Mouse (Mus musculus) lung, postnatal 0 days (tissue): ENCODE data around the gene Ccr7. TPM values are rescaled to one million over a fixed set of nuclear protein-coding genes. Genes with fewer than 3 reads are reported as not detected.

Experiments
- ATAC-seq: fragments of 200-750 bp; cut with Nextera tagmentation; 2 replicates; pipeline ENCODE4 v1.8.0; 2017; ENCODE audit warnings: moderate library complexity
- DNase-seq: peaks from one replicate; pipeline ENCODE4 v3.0.0-alpha.2; 2016; ENCODE audit warnings: low spot score
- H3K27ac ChIP-seq: fragments of 300-500 bp; sonication (generic); 2 replicates; pipeline ENCODE4 v1.5.1; 2014; ENCODE audit warnings: antibody characterized with exemption, mild to moderate bottlenecking, low read length, mixed read lengths
- H3K27me3 ChIP-seq: fragments of 300-500 bp; sonication (generic); replicated peaks from 2 replicates; pipeline ENCODE4 v1.6.1; 2014; ENCODE audit warnings: low read length, mixed read lengths; ENCODE audit not compliant: insufficient read depth
- H3K36me3 ChIP-seq: fragments of 300-500 bp; sonication (generic); 2 replicates; pipeline ENCODE4 v1.6.1; 2014; ENCODE audit warnings: low read length, mixed read lengths; ENCODE audit not compliant: insufficient read depth
- H3K4me1 ChIP-seq: fragments of 300-500 bp; sonication (generic); 2 replicates; pipeline ENCODE4 v1.6.1; 2014; ENCODE audit warnings: antibody characterized with exemption, low read depth, low read length, mixed read lengths; ENCODE audit not compliant: insufficient read depth
- H3K4me2 ChIP-seq: fragments of 300-500 bp; sonication (generic); replicated peaks from 2 replicates; pipeline ENCODE4 v1.6.1; 2014; ENCODE audit warnings: low read depth, mild to moderate bottlenecking, low read length, moderate library complexity, mixed read lengths
- H3K4me3 ChIP-seq: fragments of 300-500 bp; sonication (generic); 2 replicates; pipeline ENCODE4 v1.5.1; 2014; ENCODE audit warnings: low read depth, low read length
- H3K9ac ChIP-seq: fragments of 300-500 bp; sonication (generic); replicated peaks from 2 replicates; pipeline ENCODE4 v1.6.1; 2014; ENCODE audit warnings: low read depth, mild to moderate bottlenecking
- H3K9me3 ChIP-seq: fragments of 300-500 bp; sonication (generic); 2 replicates; pipeline ENCODE4 v1.6.1; 2016; ENCODE audit warnings: low read length, mixed read lengths
- CTCF ChIP-seq: IDR thresholded peaks from 2 replicates; pipeline ENCODE4 v1.5.1; 2016; ENCODE audit warnings: antibody characterized with exemption, mild to moderate bottlenecking
- EP300 ChIP-seq: IDR thresholded peaks from 2 replicates; pipeline ENCODE4 v1.6.1; 2016; ENCODE audit warnings: antibody characterized with exemption, mild to moderate bottlenecking, control low read depth
- WGBS: fragments of 180-500 bp; shearing (Covaris S2); extraction: QIAGEN DNeasy Blood & Tissue Kit; methylation state at CpG from one replicate; pipeline ENCODE4 v1.1.7; 2014; 5-methylcytosine and 5-hydroxymethylcytosine counted together
- polyA plus RNA-seq: library from polyadenylated mRNA; unstranded; fragments of >200 nt; fragmentation: Nextera tagmentation; extraction: Ambion mirVana; gene quantifications from 2 replicates; pipeline ENCODE4 v1.2.1, GENCODE M21; 2015

Ccr7 gene
- polyA plus RNA-seq, 1 experiment from 2014 or later, result 0.69 TPM

DNA sequence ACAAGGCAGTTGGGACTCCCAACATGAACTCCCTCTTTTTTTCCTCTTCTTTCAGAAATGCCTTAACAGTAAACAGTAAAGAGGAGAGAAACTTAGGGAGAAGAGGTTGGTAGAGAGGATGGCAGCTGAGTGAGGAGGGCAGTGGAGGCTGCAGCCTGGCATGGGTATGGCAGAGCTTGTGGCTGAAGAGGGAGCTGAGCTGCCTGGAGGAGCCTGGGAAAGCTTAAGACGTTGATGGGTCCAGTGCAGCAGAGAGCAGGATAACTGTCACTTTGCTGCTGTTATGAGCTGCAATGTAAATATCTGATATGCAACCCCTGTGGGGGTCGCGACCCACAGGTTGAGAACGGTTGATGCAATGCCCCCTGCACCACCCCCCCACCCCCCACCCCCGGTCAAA is 42.2 kb downstream of the Ccr7 start:
- Histone ChIP-seq H3K36me3 (no peaks in the 10 kb centered on the region), H3K4me2 (no peak overlapping the region), H3K27ac (no peak overlapping the region), H3K4me1 (0 out of 2 replicates have a peak, but pooled peaks cover 2% of the 10 kb centered on the region), H3K27me3 (no peaks in the 10 kb centered on the region), H3K9me3 (no peaks in the 10 kb centered on the region), H3K9ac (no peak overlapping the region), H3K4me3 (no peak overlapping the region)
- no peak for TF ChIP-seq EP300
- TF ChIP-seq CTCF, result no peak
- WGBS, result 13% methylated on average over 5 of the region's 5 CpGs
- no peak for ATAC-seq
- no peak for DNase-seq

DNA sequence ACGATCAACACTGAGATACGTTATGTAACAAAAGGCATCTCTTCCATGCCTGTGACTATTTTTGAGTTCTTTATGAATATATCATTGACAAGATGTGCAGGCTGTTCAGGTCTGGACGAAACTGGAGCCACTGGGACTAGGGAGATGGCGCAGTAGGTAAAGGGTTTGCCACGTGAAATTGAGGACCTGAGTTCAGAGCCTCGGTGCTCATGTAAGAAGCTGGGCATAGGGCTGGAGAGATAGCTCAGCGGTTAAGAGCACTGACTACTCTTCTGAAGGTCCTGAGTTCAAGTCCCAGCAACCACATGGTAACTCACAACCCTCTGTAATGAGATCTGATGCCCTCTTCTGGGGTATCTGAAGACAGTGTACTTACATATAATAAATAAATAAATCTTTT is 43.2 kb downstream of the Ccr7 start:
- Histone ChIP-seq H3K27ac (no peak overlapping the region), H3K9ac (no peak overlapping the region), H3K36me3 (no peaks in the 10 kb centered on the region), H3K9me3 (no peaks in the 10 kb centered on the region), H3K4me1 (0 out of 2 replicates have a peak, but pooled peaks cover 2% of the 10 kb centered on the region), H3K27me3 (no peaks in the 10 kb centered on the region), H3K4me3 (no peak overlapping the region), H3K4me2 (no peak overlapping the region)
- no peak for DNase-seq
- no peak for ATAC-seq
- WGBS, result 91% methylated on average over 7 of the region's 7 CpGs
- TF ChIP-seq EP300 (no peak), CTCF (no peak)

DNA sequence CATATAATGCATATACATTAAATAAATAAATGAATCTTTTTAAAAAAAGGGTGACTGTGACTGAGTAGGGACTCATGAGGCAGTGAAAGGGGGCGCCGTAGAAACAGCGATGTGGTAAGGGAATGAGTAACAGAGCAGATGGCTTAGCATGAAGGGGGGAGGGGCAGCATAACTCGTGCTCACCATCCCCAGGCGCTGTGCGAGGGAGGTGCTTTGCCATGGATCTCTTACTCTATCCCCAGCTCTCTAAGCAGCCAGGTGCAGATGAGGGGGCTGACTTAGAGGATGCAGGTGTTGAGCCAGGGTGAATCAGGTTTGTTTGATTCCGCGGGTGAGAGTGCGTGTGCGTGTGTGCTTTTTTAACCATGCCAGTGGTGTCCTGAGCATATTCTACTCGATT is 43.7 kb downstream of the Ccr7 start:
- Histone ChIP-seq H3K9me3 (no peaks in the 10 kb centered on the region), H3K27me3 (no peaks in the 10 kb centered on the region), H3K4me1 (0 out of 2 replicates have a peak, but pooled peaks cover 2% of the 10 kb centered on the region), H3K4me2 (no peak overlapping the region), H3K27ac (no peak overlapping the region), H3K9ac (no peak overlapping the region), H3K4me3 (no peak overlapping the region), H3K36me3 (no peaks in the 10 kb centered on the region)
- ATAC-seq, result no peak
- no peak for DNase-seq
- TF ChIP-seq EP300, result no peak
- TF ChIP-seq CTCF, result no peak
- WGBS, result 71% methylated on average over 11 of the region's 11 CpGs

DNA sequence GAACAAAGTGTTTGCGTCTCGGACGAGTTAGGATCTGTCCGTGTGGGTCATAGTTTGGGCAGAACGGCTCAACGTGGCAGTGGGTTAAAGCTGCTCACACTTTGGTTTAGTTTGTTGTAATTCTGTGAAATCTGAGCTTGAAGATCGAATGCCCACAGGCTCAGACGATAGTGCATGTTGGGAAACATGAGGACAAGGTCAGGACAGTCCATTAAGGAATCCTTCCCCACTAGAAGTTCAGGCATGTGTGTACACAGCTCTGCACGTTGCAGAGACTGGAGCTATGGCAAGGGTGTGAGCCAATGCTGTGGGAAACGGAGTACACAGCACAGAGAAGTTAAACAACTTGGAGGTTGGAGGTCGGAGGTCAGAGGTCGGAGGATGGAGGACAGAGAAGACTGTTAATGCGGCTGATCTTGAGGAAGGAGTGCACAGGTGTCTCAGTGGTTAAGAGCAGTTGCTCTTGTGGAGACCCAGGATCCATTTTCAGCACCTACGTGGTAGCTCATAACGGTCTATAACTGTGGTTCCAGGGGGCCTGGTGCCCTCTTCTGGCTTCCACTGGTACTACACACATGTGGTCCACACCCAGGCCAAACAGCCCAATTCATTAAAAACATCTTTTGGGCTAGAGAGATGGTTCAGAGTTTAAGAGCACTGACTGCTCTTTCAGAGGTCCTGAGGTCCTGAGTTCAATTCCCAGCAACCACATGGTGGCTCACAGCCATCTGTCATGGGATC is 44.3 kb downstream of the Ccr7 start:
- no peak overlapping the region for H3K4me3 ChIP-seq
- H3K36me3 ChIP-seq, result no peaks in the 10 kb centered on the region
- no peak for DNase-seq
- H3K4me2 ChIP-seq, result no peak overlapping the region
- 0 out of 2 replicates have a peak, but pooled peaks cover 2% of the 10 kb centered on the region for H3K4me1 ChIP-seq
- H3K27me3 ChIP-seq, result no peaks in the 10 kb centered on the region
- WGBS, result 73% methylated on average over 15 of the region's 15 CpGs
- ATAC-seq, result no peak
- no peak overlapping the region for H3K27ac ChIP-seq
- no peak overlapping the region for H3K9ac ChIP-seq
- no peaks in the 10 kb centered on the region for H3K9me3 ChIP-seq
- no peak for TF ChIP-seq EP300
- TF ChIP-seq CTCF, result peak; percentile 44

DNA sequence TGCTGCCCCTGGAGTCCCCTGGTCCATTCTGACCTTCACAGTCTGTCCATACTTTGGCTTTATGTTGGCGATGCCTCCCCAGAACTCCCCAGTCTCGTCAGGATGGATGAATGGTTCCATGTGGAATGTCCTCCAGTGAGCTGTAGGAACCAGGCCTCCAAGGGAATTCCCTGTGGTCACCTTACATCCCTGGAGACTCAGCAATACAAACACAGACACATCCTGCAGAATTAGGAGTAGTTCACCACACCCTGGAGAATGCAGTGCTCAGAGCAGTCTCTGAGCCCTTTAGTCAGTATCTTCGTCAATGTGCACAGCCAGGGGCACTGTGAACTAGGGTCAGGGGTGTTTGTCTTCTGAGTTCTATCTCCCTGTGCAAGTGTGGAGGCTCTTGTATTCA is 46.6 kb downstream of the Ccr7 start:
- Histone ChIP-seq H3K27ac (no peak overlapping the region), H3K27me3 (no peaks in the 10 kb centered on the region), H3K9me3 (no peaks in the 10 kb centered on the region), H3K4me2 (no peak overlapping the region), H3K4me3 (no peak overlapping the region), H3K36me3 (no peaks in the 10 kb centered on the region), H3K9ac (no peak overlapping the region), H3K4me1 (0 out of 2 replicates have a peak, but pooled peaks cover 2% of the 10 kb centered on the region)
- no peak for TF ChIP-seq CTCF
- TF ChIP-seq EP300, result no peak
- DNase-seq, result peak; percentile 9
- WGBS, result 42% methylated on average over 3 of the region's 3 CpGs
- ATAC-seq, result peak; percentile 40

DNA sequence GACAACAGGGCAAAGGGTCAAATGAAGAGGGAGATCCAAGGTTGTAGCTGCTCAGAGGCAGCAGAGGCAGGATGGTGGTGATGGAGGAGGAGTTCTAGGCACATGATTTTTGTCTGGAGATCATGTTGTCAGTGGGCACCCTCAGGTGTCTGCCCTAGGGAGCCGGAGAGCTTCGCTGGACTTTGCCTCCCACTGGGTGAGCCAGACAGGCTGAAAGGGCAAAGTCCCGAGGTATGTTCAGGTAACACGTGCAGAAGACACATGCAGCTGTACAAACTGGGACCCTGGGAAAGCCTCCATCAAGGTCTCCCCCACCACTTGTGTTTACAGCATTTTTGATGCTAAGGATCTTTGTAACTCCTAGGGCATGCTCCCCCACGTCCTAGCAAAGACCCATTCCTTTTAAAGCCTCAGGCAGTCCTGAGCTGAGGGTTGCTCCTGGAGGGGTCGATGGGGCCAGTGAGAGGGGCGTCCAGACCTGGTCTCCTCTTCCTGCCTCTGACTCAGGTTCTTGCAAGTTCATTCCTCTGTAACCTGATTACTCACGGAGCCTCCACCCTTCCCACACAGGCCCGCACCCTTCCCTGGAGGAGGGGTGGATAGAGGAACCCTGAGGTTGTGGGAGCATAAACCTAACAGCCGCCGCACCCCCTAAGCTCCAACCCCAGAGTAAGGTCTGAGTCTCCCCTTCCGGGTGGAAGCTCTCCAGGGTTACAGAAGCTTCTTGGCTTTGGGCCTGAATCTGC is 48.7 kb downstream of the Ccr7 start:
- Histone ChIP-seq H3K36me3 (no peaks in the 10 kb centered on the region), H3K4me3 (no peak overlapping the region), H3K4me2 (no peak overlapping the region), H3K27ac (no peak overlapping the region), H3K9me3 (no peaks in the 10 kb centered on the region), H3K4me1 (no peaks in the 10 kb centered on the region), H3K27me3 (no peaks in the 10 kb centered on the region), H3K9ac (no peak overlapping the region)
- 56% methylated on average over 12 of the region's 12 CpGs for WGBS
- DNase-seq, result peak; percentile 36
- peak; percentile 25; the same call in 1 of the 2 replicates for ATAC-seq
- TF ChIP-seq CTCF (no peak), EP300 (no peak)
